Mouse (Mus musculus) neutrophil, adult 83 days (primary cell): ENCODE measurements around the gene Olfr645. TPM values are rescaled to one million over a fixed set of nuclear protein-coding genes. Genes with fewer than 3 reads are reported as not detected.

Experiments
- total RNA-seq, 2 experiments: library from RNA; stranded (reverse); gene quantifications; one replicate each; pipeline ENCODE4 v1.2.4; 2023

Olfr645 gene
- not detected for total RNA-seq

DNA sequence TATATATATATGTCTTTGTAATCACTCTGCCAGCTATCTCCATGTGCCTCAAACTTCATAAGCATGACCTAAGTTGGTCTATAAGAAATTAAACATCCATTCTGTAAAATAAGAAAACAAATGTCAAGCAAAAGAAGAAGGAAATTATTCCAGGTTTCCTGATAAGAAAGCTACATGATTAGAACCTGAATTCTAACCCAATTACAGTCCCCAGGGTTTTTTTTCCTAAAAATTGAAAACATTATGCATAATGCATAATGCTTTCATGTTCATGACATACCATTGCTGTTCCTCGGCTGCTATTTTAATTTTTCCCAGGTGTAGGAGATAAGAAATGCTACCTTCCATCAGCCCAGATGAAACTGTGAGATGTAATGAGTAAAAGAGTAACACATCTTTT lies at the start of gene Olfr645:
Gene Olfr645 (minus strand): TSS at position 101 of the 400 bp plus-strand sequence.

GRCm38 (mm10) chr7:104129726-104130125 lies 44.5 kb upstream of the Olfr645 start, which contains the start of gene Ubqln5:
TSS of gene Ubqln5 (minus strand) at chr7:104129826.

DNA sequence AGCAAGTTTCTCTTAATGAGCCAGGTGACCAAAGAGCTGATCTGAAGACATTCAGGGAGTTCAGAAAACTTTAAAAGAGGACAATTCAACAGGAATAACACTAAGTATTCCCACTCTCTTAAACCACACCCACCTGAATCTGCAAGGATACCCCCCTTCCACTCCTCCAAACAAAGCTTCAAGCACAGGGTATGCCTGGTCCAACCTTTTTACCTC lies 19.4 kb upstream of the Olfr645 start, which contains the start of gene Olfr646:
Gene Olfr646 (plus strand): TSS at position 117 of the 216 bp plus-strand sequence.

DNA sequence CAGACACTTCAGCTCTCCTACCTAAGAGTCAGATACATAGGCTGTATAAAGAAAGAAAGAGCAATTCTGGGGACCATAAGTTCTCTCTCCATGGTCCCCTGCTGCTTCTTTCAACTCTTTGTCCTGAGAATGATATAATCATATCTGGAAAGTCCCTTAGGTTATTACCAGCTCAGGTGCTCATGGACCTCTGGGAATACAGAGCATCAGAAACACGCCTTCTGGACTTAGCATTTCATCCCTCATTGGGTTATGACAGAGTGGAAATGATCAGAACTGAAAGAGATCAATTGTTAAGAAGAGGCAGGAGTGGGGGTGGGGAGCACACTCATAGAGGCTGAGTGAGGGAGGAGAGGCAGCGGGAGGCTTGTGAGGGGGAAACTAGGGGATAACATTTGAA lies 13.5 kb downstream of the Olfr645 start, which contains the start of gene Olfr644:
Gene Olfr644 (minus strand): TSS at position 101 of the 400 bp plus-strand sequence.

DNA sequence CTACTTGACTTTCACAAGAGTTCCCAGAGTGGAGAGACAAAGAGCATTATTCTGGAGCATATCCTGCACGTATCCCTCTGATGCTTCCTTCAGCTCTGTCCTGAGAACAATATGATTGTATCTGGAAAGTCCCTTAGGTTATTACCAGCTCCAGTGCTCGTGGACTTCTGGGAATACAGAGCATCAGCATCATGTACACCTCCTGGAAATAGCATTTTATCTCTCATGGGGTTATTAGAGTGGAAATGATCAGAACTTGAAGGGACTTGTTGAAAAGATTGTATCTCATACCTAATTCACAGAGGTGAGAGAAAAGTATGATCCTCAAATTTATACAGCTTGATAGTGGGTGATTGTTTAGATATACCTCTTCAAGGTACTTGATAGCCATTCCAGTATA lies 23.9 kb downstream of the Olfr645 start, which contains the start of gene 4930516K23Rik:
Gene 4930516K23Rik (minus strand): TSS at position 101 of the 400 bp plus-strand sequence.

GRCm38 (mm10) chr7:104052566-104052965 lies 32.7 kb downstream of the Olfr645 start, which contains the start of gene Olfr642:
TSS of gene Olfr642 (minus strand) at chr7:104052666.

GRCm38 (mm10) chr7:104035145-104035544 lies 50.1 kb downstream of the Olfr645 start, which contains the start of gene Olfr641:
TSS of gene Olfr641 (plus strand) at chr7:104035445.

Other genes starting within 250 kb of the Olfr645 start
- gene Hbb-bh2, start 244.9 kb downstream of the Olfr645 start, total RNA-seq, result not detected
- gene Hbb-bh1, start 242.3 kb downstream of the Olfr645 start, total RNA-seq, result not detected
- not detected for gene Hbb-y, start 232.2 kb downstream of the Olfr645 start, total RNA-seq
- gene Olfr66, start 199.2 kb downstream of the Olfr645 start, total RNA-seq, result not detected
- not detected for gene Olfr64, start 191.0 kb downstream of the Olfr645 start, total RNA-seq
- not detected for gene Olfr65, start 182.0 kb downstream of the Olfr645 start, total RNA-seq
- not detected for gene Olfr631, start 156.6 kb downstream of the Olfr645 start, total RNA-seq
- gene Olfr632, start 151.1 kb downstream of the Olfr645 start, total RNA-seq, result not detected
- not detected for gene Olfr633, start 141.0 kb downstream of the Olfr645 start, total RNA-seq
- gene Olfr635, start 114.3 kb downstream of the Olfr645 start, total RNA-seq, result not detected
- gene Olfr638, start 86.7 kb downstream of the Olfr645 start, total RNA-seq, result not detected
- gene Olfr639, start 68.2 kb downstream of the Olfr645 start, total RNA-seq, result under 1 TPM; 0.07 to 0.09 TPM
- gene Olfr640, start 59.9 kb downstream of the Olfr645 start, total RNA-seq, result not detected
- not detected for gene Olfr641, start 50.0 kb downstream of the Olfr645 start, total RNA-seq
- gene Olfr642, start 32.8 kb downstream of the Olfr645 start, total RNA-seq, result not detected
- not detected for gene 4930516K23Rik, start 24.0 kb downstream of the Olfr645 start, total RNA-seq
- not detected for gene Olfr644, start 13.6 kb downstream of the Olfr645 start, total RNA-seq
- gene Olfr646, start 19.4 kb upstream of the Olfr645 start, total RNA-seq, result under 1 TPM in 1 of 2 experiments, not detected in 1; 0.13 TPM
- not detected for gene Ubqln5, start 44.4 kb upstream of the Olfr645 start, total RNA-seq
- not detected for gene Olfr643, start 51.9 kb upstream of the Olfr645 start, total RNA-seq
- gene Ubqln3, start 57.8 kb upstream of the Olfr645 start, total RNA-seq, result not detected
- not detected for gene Ubqlnl, start 65.1 kb upstream of the Olfr645 start, total RNA-seq
- gene Olfm5, start 79.4 kb upstream of the Olfr645 start, total RNA-seq, result not detected
- gene Olfr648, start 97.9 kb upstream of the Olfr645 start, total RNA-seq, result under 1 TPM; 0.13 to 0.22 TPM
- not detected for gene Olfr649, start 110.5 kb upstream of the Olfr645 start, total RNA-seq
- gene Trim6, start 133.3 kb upstream of the Olfr645 start, total RNA-seq, result 1 to 10 TPM; 1.6 TPM
- gene Trim34a, start 159.0 kb upstream of the Olfr645 start, total RNA-seq, result 10 to 100 TPM; 13.9 to 19.6 TPM
- 10 to 100 TPM; 11.2 to 12.9 TPM for gene Trim5, start 202.6 kb upstream of the Olfr645 start, total RNA-seq
- gene Trim12a, start 230.0 kb upstream of the Olfr645 start, total RNA-seq, result 10 to 100 TPM; 47.0 to 57.4 TPM
- gene Trim34b, start 244.0 kb upstream of the Olfr645 start, total RNA-seq, result under 1 TPM; 0.68 to 0.79 TPM